Mouse (Mus musculus): ENCODE results near the gene Plpp3.

DNA sequence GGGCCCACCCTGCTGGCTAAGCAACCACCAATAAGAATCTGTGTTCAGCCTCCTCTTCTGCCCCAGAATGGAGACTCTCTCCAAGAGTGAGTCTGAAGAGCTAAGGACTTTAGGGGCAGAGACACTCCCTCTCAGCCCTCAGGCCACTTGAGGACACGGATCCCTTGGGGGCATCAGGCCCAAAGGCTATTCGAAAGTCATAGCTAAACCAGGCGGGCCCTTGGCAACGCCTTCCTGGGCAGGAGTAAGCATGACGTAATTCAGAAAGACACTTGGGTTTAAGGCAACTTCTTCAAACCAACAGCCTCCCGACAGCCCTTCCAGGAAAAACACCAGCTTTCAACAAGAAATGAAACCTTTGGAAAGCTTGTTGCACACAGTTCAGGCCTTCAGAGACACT, 114.0 kb downstream of the Plpp3 start:
- TF ChIP-seq GATA1 (IDR thresholded peaks at IDR 0.05; ENCODE audit: borderline replicate concordance, low read length) (no peak), FLI1 (IDR thresholded peaks at IDR 0.05; ENCODE audit: low read length) (no peak)
